Mouse (Mus musculus) myocyte (in vitro differentiated cells): ENCODE data around the gene Dars2. TPM values are rescaled to one million over a fixed set of nuclear protein-coding genes. Genes with fewer than 3 reads are reported as not detected.

ENCODE experiments used
- H3K27me3 ChIP-seq: one replicate; pipeline ENCODE4 v1.6.1; 2011; ENCODE audit not compliant: control insufficient read depth, insufficient read depth, insufficient read length
- H3K36me3 ChIP-seq: one replicate; pipeline ENCODE4 v1.6.1; 2011; ENCODE audit not compliant: control insufficient read depth, insufficient read depth
- H3K4me2 ChIP-seq: one replicate; pipeline ENCODE4 v1.6.1; 2011; ENCODE audit warnings: low read depth, control low read depth
- H3K4me3 ChIP-seq: one replicate; pipeline ENCODE4 v1.5.1; 2011; ENCODE audit warnings: mild to moderate bottlenecking, control low read depth, moderate library complexity
- H3K79me2 ChIP-seq: one replicate; pipeline ENCODE4 v1.6.1; 2011; ENCODE audit not compliant: control insufficient read depth, insufficient read depth
- H3ac ChIP-seq: one replicate; pipeline ENCODE4 v1.6.1; 2011; ENCODE audit not compliant: control insufficient read depth, insufficient read length
- CEBPB ChIP-seq: IDR thresholded peaks from 2 replicates; pipeline ENCODE4 v1.6.1; 2011; ENCODE audit warnings: mild to moderate bottlenecking, moderate library complexity; ENCODE audit not compliant: poor library complexity, insufficient read depth, severe bottlenecking
- E2F4 ChIP-seq: IDR thresholded peaks from one replicate; pipeline ENCODE4 v1.6.1; 2011; ENCODE audit warnings: mild to moderate bottlenecking, control low read depth, moderate library complexity; ENCODE audit not compliant: insufficient read depth
- MAX ChIP-seq: IDR thresholded peaks from one replicate; pipeline ENCODE4 v1.6.1; 2011; ENCODE audit warnings: low read depth, mild to moderate bottlenecking, control low read depth
- MYOD1 ChIP-seq, 3 experiments: IDR thresholded peaks; one replicate each; pipeline ENCODE4 v1.6.1; 2011; ENCODE audit warnings: control low read depth in 2 of 3, low read depth in 2 of 3, mild to moderate bottlenecking in 2 of 3, moderate library complexity in 1 of 3; ENCODE audit not compliant: insufficient read length in 2 of 3, control insufficient read depth in 1 of 3
- MYOG ChIP-seq, 3 experiments: IDR thresholded peaks; one replicate each; pipeline ENCODE4 v1.6.1; 2011; ENCODE audit warnings: control low read depth in 2 of 3, low read depth in 2 of 3, mild to moderate bottlenecking in 2 of 3; ENCODE audit not compliant: insufficient read length in 2 of 3, control insufficient read depth in 1 of 3, insufficient read depth in 1 of 3
- POLR2A ChIP-seq: IDR thresholded peaks from one replicate; pipeline ENCODE4 v1.6.1; 2011; ENCODE audit warnings: low read depth, mild to moderate bottlenecking, control low read depth, moderate library complexity; ENCODE audit not compliant: insufficient read length
- POLR2AphosphoS2 ChIP-seq: IDR thresholded peaks from one replicate; pipeline ENCODE4 v1.6.1; 2011; ENCODE audit warnings: low read depth, control low read depth; ENCODE audit not compliant: insufficient read length
- REST ChIP-seq: IDR thresholded peaks from one replicate; pipeline ENCODE4 v1.6.1; 2011; ENCODE audit warnings: mild to moderate bottlenecking, control low read depth, moderate library complexity; ENCODE audit not compliant: insufficient read depth, insufficient read length
- SRF ChIP-seq: IDR thresholded peaks from one replicate; pipeline ENCODE4 v1.6.1; 2011; ENCODE audit warnings: low read depth; ENCODE audit not compliant: control insufficient read depth, insufficient read length
- TCF12 ChIP-seq: IDR thresholded peaks from one replicate; pipeline ENCODE4 v1.6.1; 2011; ENCODE audit warnings: mild to moderate bottlenecking, control low read depth; ENCODE audit not compliant: poor library complexity, insufficient read depth, severe bottlenecking
- TCF3 ChIP-seq: IDR thresholded peaks from one replicate; pipeline ENCODE4 v1.6.1; 2011; ENCODE audit warnings: low read depth, control low read depth; ENCODE audit not compliant: insufficient read length
- USF1 ChIP-seq: IDR thresholded peaks from one replicate; pipeline ENCODE4 v1.6.1; 2011; ENCODE audit warnings: low read depth, mild to moderate bottlenecking, control low read depth, moderate library complexity
- polyA plus RNA-seq: library from polyadenylated mRNA; unstranded; fragments of >200 nt; fragmentation: generic; extraction: Trizol; gene quantifications from one replicate; pipeline ENCODE4 v1.2.1, GENCODE M21; 2012; ENCODE audit warnings: missing spikeins

Dars2 gene
- polyA plus RNA-seq, 1 experiment: 18.1 TPM

DNA sequence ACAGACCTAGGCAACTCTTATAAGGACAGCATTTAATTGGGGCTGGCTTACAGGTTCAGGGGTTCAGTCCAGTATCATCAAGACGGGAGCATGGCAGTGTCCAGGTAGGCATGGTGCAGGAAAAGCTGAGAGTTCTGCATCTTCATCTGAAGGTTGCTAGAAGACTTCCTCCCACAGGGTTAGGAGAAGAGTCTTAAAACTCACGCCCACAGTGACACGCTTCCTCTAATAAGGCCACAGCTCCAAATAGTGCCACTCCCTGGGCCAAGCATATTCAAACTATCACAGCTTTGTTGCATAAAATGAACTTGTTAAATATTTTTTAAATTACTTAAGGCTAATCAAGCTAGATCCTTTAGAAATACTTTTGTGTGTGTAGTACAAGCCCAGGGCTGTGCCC is 6.8 kb upstream of the Dars2 start:
- H3K27me3 ChIP-seq: no peaks in the 10 kb centered on the region
- peaks cover 24% of the 10 kb centered on the region for H3K79me2 ChIP-seq
- TF ChIP-seq E2F4 (no peak), MYOD1 (IDR thresholded peaks at IDR 0.05; ENCODE audit: control insufficient read depth in 1 of 3, insufficient read length in 2 of 3, low read depth in 2 of 3) (no peak), CEBPB (no peak), TCF3 (no peak), POLR2AphosphoS2 (no peak), POLR2A (no peak), USF1 (no peak), MAX (no peak), TCF12 (no peak), SRF (no peak), REST (no peak), MYOG (IDR thresholded peaks at IDR 0.05; ENCODE audit: control insufficient read depth in 1 of 3, insufficient read depth in 1 of 3, insufficient read length in 2 of 3, low read depth in 2 of 3) (no peak)
- H3K4me2 ChIP-seq: no peak overlapping the region
- H3K4me3 ChIP-seq: no peak overlapping the region
- no peak overlapping the region for H3ac ChIP-seq
- peaks cover 16% of the 10 kb centered on the region for H3K36me3 ChIP-seq

DNA sequence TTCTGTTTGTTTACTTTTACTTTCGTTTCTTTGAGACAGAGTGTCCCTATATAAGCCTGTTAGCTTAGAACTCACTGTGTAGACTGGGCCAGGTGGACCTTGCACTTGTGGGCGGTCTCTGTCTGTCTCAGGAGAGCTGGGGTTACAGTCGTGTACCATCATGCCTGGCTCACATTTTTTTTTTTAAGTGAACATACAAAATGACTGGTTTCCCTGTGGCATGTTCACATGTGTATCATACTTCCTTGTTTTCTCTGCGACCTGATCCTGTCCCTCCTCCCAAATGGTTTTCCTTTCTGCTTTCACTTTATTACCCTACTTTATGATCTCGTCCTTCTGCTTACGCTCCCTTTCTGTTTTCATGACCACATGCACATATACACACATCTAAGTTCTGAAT is 5.8 kb upstream of the Dars2 start:
- Histone ChIP-seq H3K36me3 (peaks cover 12% of the 10 kb centered on the region), H3K79me2 (peaks cover 34% of the 10 kb centered on the region), H3K4me2 (no peak overlapping the region), H3ac (no peak overlapping the region), H3K4me3 (no peak overlapping the region), H3K27me3 (no peaks in the 10 kb centered on the region)
- no peak for TF ChIP-seq E2F4
- TF ChIP-seq MAX: no peak
- no peak for TF ChIP-seq CEBPB
- TF ChIP-seq POLR2AphosphoS2: no peak
- no peak for TF ChIP-seq MYOD1 (IDR thresholded peaks at IDR 0.05; ENCODE audit: control insufficient read depth in 1 of 3, insufficient read length in 2 of 3, low read depth in 2 of 3)
- TF ChIP-seq USF1: no peak
- no peak for TF ChIP-seq TCF12
- no peak for TF ChIP-seq TCF3
- no peak for TF ChIP-seq MYOG (IDR thresholded peaks at IDR 0.05; ENCODE audit: control insufficient read depth in 1 of 3, insufficient read depth in 1 of 3, insufficient read length in 2 of 3, low read depth in 2 of 3)
- TF ChIP-seq SRF: no peak
- TF ChIP-seq REST: no peak
- TF ChIP-seq POLR2A: no peak

DNA sequence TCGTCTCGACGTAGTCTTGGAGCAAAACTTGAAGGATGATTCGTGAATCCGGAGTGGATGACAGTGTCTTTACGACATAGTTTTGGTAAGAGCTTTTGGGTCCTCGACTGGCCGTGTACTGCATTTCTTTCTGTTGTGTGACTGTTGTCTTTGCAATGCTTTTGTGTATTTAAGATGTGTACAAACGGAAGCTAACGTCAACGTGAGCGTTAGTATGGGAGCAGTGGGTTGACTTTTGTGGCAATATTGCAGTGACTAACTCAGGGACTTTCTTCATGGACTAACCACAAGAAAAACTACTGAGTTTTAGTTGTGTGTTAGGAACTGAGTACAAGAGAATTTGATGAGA is 788 bp upstream of the Dars2 start:
- peak overlapping the region; percentile 74 for H3K4me3 ChIP-seq
- peak overlapping the region; percentile 71 for H3K4me2 ChIP-seq
- TF ChIP-seq SRF (no peak), TCF12 (no peak), E2F4 (no peak), CEBPB (no peak), TCF3 (no peak), POLR2A (no peak), MAX (no peak), USF1 (no peak), REST (no peak)
- no peaks in the 10 kb centered on the region for H3K36me3 ChIP-seq
- peaks cover 39% of the 10 kb centered on the region for H3K79me2 ChIP-seq
- no peaks in the 10 kb centered on the region for H3K27me3 ChIP-seq
- no peak overlapping the region for H3ac ChIP-seq

DNA sequence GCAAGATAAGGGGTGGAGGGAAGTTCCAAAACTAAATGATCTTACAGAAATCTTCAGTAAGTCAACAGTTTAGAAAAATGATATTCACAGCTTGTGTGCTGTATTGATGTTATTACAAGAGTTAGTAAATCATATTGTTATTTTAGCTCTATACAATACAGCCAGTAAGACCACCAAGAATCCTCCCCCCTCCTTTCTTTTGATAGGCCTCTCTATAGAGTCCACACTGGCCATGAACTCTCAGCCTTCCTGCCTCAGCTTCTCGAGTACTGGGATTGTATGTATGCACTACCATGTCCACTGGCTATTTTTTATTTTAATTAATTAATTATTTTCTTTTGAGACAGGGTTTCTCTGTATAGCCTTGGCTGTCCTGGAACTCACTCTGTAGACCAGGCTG is 7.1 kb downstream of the Dars2 start:
- Histone ChIP-seq H3K27me3 (no peaks in the 10 kb centered on the region), H3K4me3 (no peak overlapping the region), H3K36me3 (no peaks in the 10 kb centered on the region), H3K4me2 (no peak overlapping the region), H3K79me2 (no peaks in the 10 kb centered on the region), H3ac (no peak overlapping the region)
- TF ChIP-seq POLR2AphosphoS2: no peak
- TF ChIP-seq REST: no peak
- TF ChIP-seq MYOD1 (IDR thresholded peaks at IDR 0.05; ENCODE audit: control insufficient read depth in 1 of 3, insufficient read length in 2 of 3, low read depth in 2 of 3): no peak
- no peak for TF ChIP-seq TCF12
- TF ChIP-seq E2F4: no peak
- no peak for TF ChIP-seq POLR2A
- no peak for TF ChIP-seq CEBPB
- TF ChIP-seq MAX: no peak
- no peak for TF ChIP-seq MYOG (IDR thresholded peaks at IDR 0.05; ENCODE audit: control insufficient read depth in 1 of 3, insufficient read depth in 1 of 3, insufficient read length in 2 of 3, low read depth in 2 of 3)
- TF ChIP-seq TCF3: no peak
- TF ChIP-seq USF1: no peak
- no peak for TF ChIP-seq SRF

DNA sequence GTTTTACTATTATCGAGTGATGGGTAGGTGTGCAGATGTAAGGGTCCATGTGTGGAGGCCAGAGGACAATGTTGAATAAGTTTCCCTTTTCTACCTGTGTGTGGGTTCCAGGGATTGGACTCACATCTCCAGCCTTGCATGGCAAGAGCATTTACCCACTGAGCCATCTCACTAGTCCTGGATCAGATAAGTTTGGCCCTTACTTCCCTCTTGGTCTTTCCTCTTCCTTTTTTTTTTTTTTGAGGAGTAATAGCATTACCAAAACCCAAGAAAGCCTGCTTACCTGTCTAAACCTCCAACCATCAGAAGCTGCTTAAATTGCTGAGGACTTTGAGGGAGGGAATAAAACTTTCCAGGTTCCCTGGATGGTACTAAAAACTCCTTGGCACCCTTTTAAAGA is 13.3 kb downstream of the Dars2 start:
- TF ChIP-seq POLR2A (no peak), MYOG (IDR thresholded peaks at IDR 0.05; ENCODE audit: control insufficient read depth in 1 of 3, insufficient read depth in 1 of 3, insufficient read length in 2 of 3, low read depth in 2 of 3) (no peak), REST (no peak), E2F4 (no peak), MYOD1 (IDR thresholded peaks at IDR 0.05; ENCODE audit: control insufficient read depth in 1 of 3, insufficient read length in 2 of 3, low read depth in 2 of 3) (no peak), MAX (no peak), USF1 (no peak), TCF12 (no peak), TCF3 (no peak), POLR2AphosphoS2 (no peak), CEBPB (no peak), SRF (no peak)
- Histone ChIP-seq H3K36me3 (peaks cover 3% of the 10 kb centered on the region), H3K27me3 (no peaks in the 10 kb centered on the region), H3K4me3 (no peak overlapping the region), H3K79me2 (no peaks in the 10 kb centered on the region), H3K4me2 (no peak overlapping the region), H3ac (no peak overlapping the region)
